Mouse (Mus musculus): Measurements from ENCODE around the gene Ltb.

DNA sequence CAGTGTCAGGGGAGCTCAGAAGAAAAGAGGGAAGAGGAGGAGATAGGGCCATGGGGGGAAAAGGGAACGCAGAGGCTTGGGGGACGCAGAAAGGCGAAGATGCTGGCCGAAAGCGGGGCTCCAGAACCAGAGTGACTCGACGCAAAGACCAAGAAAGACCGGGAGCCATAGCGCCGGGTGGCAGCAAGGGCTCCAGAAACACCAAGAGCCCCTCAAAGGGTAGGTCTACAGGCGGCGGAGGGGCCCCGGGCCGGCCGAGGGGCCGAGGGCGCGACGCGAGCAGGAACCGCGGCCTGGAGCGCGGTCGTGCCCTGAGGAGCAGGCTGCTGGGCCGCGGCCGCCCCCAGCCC lies 30.0 kb upstream of the Ltb start:
- no peak for TF ChIP-seq POLR2A (IDR thresholded peaks at IDR 0.05; ENCODE audit: borderline replicate concordance, low read depth, low read length)
- TF ChIP-seq CTCF (IDR thresholded peaks at IDR 0.05; ENCODE audit: low read depth, low read length) = no peak
